Mouse (Mus musculus): ENCODE data around the gene Txn2. TPM values are rescaled to one million over a fixed set of nuclear protein-coding genes. Genes with fewer than 3 reads are reported as not detected.

The Txn2 gene
- polyA plus RNA-seq, 1 experiment from 2014 or later, result 234 TPM

DNA sequence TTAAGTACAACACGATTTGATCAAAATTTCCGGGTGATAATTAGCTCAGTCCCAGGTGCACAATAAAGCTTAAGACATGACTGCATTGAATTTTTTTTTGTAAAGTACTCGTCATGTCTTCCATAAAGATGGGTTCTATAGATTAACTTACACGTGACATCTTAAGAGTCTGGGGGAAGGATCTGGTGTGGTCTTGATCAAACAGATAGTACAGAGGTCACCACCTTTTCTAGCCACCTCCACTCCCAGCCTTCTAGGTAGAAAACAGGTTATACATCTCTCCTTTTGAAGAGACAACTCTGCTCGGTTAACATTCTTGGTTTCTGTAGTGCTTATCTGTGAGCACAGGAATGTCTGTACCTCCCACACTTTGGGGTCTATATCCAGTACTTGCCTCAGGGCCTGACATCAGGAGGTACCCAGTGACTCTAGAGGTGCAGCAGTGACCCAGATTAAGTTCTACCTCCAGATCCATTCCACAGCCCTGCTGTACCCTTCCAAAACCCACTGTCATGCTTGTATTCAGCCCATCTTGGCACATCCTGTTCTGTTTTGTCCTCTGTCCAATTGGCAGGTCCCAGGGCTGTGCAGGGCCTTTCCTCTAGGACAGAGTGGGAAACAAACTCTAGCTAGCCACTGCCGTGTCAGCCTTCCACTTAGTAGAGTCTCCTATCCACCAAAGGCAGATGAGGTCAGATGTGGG, 2.3 kb upstream of the Txn2 start:
- Histone ChIP-seq H3K4me3 (ENCODE audit: low read depth, low read length) (no peak overlapping the region), H3K4me1 (ENCODE audit: control insufficient read depth, insufficient read depth, low read length) (peaks cover 15% of the 10 kb centered on the region), H3K9me3 (ENCODE audit: control insufficient read depth, low read length) (no peaks in the 10 kb centered on the region), H3K4me2 (ENCODE audit: low read depth, low read length) (no peak overlapping the region), H3K9ac (ENCODE audit: low read depth, low read length) (no peak overlapping the region), H3K27me3 (replicated peaks; ENCODE audit: control insufficient read depth, insufficient read depth, low read length) (no peaks in the 10 kb centered on the region), H3K27ac (replicated peaks; ENCODE audit: low read depth, low read length) (no peak overlapping the region), H3K36me3 (ENCODE audit: control insufficient read depth, insufficient read depth, low read length) (peaks cover 10% of the 10 kb centered on the region)
- no peak for ATAC-seq (ENCODE audit: low read depth)
- no peak for DNase-seq (ENCODE audit: low spot score)
- WGBS, result 80% methylated on average over 6 of the region's 6 CpGs

DNA sequence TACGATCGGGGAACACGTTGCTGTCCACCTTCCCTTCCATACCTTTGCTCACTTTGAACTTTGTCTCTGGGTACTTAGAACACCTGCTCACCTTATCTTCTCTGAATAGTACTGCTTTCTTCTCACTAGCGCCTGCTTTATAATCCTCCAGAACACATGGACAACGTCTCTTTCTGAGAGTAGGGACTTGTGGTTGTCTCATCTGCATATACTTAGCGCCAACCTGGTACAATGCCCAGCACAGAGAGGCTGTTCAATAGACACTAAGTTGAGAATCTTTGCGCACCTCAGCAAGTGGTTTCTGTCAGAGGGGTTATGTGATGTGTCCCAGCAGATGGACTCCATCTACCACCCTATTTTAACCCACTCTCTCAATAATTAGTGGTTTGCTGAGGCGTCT, 998 bp upstream of the Txn2 start:
- 54% methylated on average over 8 of the region's 8 CpGs for WGBS
- ATAC-seq (ENCODE audit: low read depth) (no peak), DNase-seq (ENCODE audit: low spot score) (no peak)
- Histone ChIP-seq H3K9ac (ENCODE audit: low read depth, low read length) (peak overlapping the region; percentile 68), H3K4me2 (ENCODE audit: low read depth, low read length) (peak overlapping the region; percentile 79), H3K27ac (replicated peaks; ENCODE audit: low read depth, low read length) (no peak overlapping the region), H3K4me1 (ENCODE audit: control insufficient read depth, insufficient read depth, low read length) (peaks cover 15% of the 10 kb centered on the region), H3K4me3 (ENCODE audit: low read depth, low read length) (peak overlapping the region; percentile 77), H3K9me3 (ENCODE audit: control insufficient read depth, low read length) (no peaks in the 10 kb centered on the region), H3K27me3 (replicated peaks; ENCODE audit: control insufficient read depth, insufficient read depth, low read length) (no peaks in the 10 kb centered on the region), H3K36me3 (ENCODE audit: control insufficient read depth, insufficient read depth, low read length) (peaks cover 17% of the 10 kb centered on the region)

DNA sequence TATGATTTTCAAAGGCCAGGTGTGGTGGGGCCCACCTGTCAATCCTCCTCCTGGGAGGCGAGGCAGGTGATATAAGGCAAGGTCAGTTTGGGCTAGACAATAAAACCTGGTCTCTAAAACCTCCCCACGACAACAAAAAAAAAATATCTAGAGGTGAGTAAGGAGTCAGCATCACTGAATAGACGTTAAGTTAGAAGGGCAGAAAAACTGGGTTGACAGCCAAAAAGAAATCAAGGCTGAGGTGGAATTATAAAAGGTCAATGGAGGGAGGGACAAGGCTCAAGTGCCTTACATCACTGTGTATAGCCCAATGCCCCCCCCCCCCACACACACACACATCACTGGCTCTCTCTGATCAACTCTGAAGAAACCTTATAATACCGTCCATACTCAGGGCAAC, 715 bp downstream of the Txn2 start:
- 25% methylated on average over 4 of the region's 4 CpGs for WGBS
- Histone ChIP-seq H3K36me3 (ENCODE audit: control insufficient read depth, insufficient read depth, low read length) (peaks cover 35% of the 10 kb centered on the region), H3K9me3 (ENCODE audit: control insufficient read depth, low read length) (no peaks in the 10 kb centered on the region), H3K27ac (replicated peaks; ENCODE audit: low read depth, low read length) (peak overlapping the region; percentile 93; the same call in 1 of the 2 replicates), H3K4me2 (ENCODE audit: low read depth, low read length) (peak overlapping the region; percentile 79), H3K9ac (ENCODE audit: low read depth, low read length) (peak overlapping the region; percentile 83), H3K27me3 (replicated peaks; ENCODE audit: control insufficient read depth, insufficient read depth, low read length) (no peaks in the 10 kb centered on the region), H3K4me1 (ENCODE audit: control insufficient read depth, insufficient read depth, low read length) (peaks cover 10% of the 10 kb centered on the region), H3K4me3 (ENCODE audit: low read depth, low read length) (peak overlapping the region; percentile 77)
- DNase-seq (ENCODE audit: low spot score) (no peak), ATAC-seq (ENCODE audit: low read depth) (no peak)

- ATAC-seq (ENCODE audit: low read depth) (no peak), DNase-seq (ENCODE audit: low spot score) (no peak)
- Histone ChIP-seq H3K9me3 (ENCODE audit: control insufficient read depth, low read length) (no peaks in the 10 kb centered on the region), H3K4me3 (ENCODE audit: low read depth, low read length) (no peak overlapping the region), H3K27me3 (replicated peaks; ENCODE audit: control insufficient read depth, insufficient read depth, low read length) (no peaks in the 10 kb centered on the region), H3K27ac (replicated peaks; ENCODE audit: low read depth, low read length) (no peak overlapping the region), H3K9ac (ENCODE audit: low read depth, low read length) (no peak overlapping the region), H3K4me1 (ENCODE audit: control insufficient read depth, insufficient read depth, low read length) (peaks cover 10% of the 10 kb centered on the region), H3K4me2 (ENCODE audit: low read depth, low read length) (no peak overlapping the region), H3K36me3 (ENCODE audit: control insufficient read depth, insufficient read depth, low read length) (peaks cover 46% of the 10 kb centered on the region)
- 93% methylated on average over 5 of the region's 5 CpGs for WGBS
These were observed 1.9 kb downstream of the Txn2 start for GRCm38 (mm10) chr15:77926921-77927320.

- H3K27me3 ChIP-seq (replicated peaks; ENCODE audit: control insufficient read depth, insufficient read depth, low read length), result no peaks in the 10 kb centered on the region
- no peak overlapping the region for H3K27ac ChIP-seq (replicated peaks; ENCODE audit: low read depth, low read length)
- DNase-seq (ENCODE audit: low spot score) (no peak), ATAC-seq (ENCODE audit: low read depth) (no peak)
- H3K9ac ChIP-seq (ENCODE audit: low read depth, low read length), result no peak overlapping the region
- peaks cover 61% of the 10 kb centered on the region for H3K36me3 ChIP-seq (ENCODE audit: control insufficient read depth, insufficient read depth, low read length)
- peaks cover 10% of the 10 kb centered on the region for H3K4me1 ChIP-seq (ENCODE audit: control insufficient read depth, insufficient read depth, low read length)
- WGBS, result 93% methylated on average over 2 of the region's 2 CpGs
- H3K4me3 ChIP-seq (ENCODE audit: low read depth, low read length), result no peak overlapping the region
- no peak overlapping the region for H3K4me2 ChIP-seq (ENCODE audit: low read depth, low read length)
- no peaks in the 10 kb centered on the region for H3K9me3 ChIP-seq (ENCODE audit: control insufficient read depth, low read length)
These were observed 3.6 kb downstream of the Txn2 start for GRCm38 (mm10) chr15:77925195-77925594.

DNA sequence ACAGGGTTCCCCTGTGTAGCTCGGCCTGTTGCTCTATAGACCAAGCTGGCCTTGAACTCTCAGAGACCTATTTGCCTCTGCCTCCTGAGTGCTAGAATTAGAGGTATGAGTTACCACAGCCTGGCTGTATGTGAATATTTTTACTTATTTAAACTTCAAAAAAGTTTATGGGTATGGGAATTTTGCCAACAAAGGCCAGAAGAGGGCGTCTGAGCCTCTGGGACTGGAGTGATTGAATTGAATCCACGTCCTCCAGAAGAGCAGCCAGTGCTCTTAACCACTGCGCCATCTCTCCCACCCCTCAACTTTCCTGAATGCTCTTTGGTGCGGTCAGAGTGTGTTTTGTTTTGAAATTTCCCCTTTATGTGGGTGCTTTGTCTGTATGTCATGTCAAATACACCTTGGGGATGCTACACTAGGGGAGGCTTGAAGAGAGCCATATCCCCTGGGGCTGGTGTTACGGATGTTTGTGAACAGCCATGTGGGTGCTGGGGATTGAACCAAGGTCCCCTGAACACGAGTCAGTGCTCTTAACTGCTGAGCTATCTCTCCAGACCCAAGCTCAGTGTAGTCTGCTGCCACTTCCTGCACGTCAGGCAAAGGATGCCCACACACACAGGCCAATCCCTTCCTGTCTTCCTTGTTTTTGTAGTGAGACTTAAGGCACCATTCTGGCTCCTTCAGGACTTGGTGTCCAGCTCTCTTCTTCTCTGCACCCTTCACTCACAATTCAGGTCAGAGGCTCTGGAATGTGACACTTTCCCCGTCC, 5.4 kb downstream of the Txn2 start:
- DNase-seq (ENCODE audit: low spot score), result no peak
- no peak overlapping the region for H3K27ac ChIP-seq (replicated peaks; ENCODE audit: low read depth, low read length)
- no peaks in the 10 kb centered on the region for H3K27me3 ChIP-seq (replicated peaks; ENCODE audit: control insufficient read depth, insufficient read depth, low read length)
- no peak overlapping the region for H3K4me2 ChIP-seq (ENCODE audit: low read depth, low read length)
- H3K36me3 ChIP-seq (ENCODE audit: control insufficient read depth, insufficient read depth, low read length), result peaks cover 76% of the 10 kb centered on the region
- WGBS, result 69% methylated on average over 9 of the region's 9 CpGs
- no peak overlapping the region for H3K9ac ChIP-seq (ENCODE audit: low read depth, low read length)
- no peak overlapping the region for H3K4me3 ChIP-seq (ENCODE audit: low read depth, low read length)
- H3K9me3 ChIP-seq (ENCODE audit: control insufficient read depth, low read length), result no peaks in the 10 kb centered on the region
- H3K4me1 ChIP-seq (ENCODE audit: control insufficient read depth, insufficient read depth, low read length), result peaks cover 5% of the 10 kb centered on the region; the same call in 1 of the 2 replicates
- no peak for ATAC-seq (ENCODE audit: low read depth)

DNA sequence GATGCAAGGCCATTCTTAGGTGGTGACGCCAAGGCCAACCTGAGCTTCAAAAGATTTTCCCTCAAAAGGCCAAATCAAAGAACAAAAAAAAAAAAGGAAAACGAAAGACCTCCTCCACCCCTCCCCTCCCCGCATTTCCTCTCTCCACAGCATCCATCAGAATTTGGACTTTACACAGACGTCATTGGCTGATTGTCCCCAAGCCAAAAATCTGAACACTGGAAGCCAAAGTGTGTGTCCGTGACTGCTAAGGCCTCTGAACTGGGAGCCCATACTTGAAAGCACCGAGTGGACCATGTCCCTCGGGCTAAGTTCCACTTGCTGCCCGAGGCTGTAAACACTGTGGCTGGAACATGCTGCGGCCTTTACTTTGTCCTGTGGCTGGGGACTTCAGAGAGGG, 6.1 kb downstream of the Txn2 start:
- DNase-seq (ENCODE audit: low spot score) (no peak), ATAC-seq (ENCODE audit: low read depth) (no peak)
- no peak overlapping the region for H3K4me3 ChIP-seq (ENCODE audit: low read depth, low read length)
- H3K36me3 ChIP-seq (ENCODE audit: control insufficient read depth, insufficient read depth, low read length), result peaks cover 80% of the 10 kb centered on the region
- H3K27ac ChIP-seq (replicated peaks; ENCODE audit: low read depth, low read length), result no peak overlapping the region
- no peaks in the 10 kb centered on the region for H3K27me3 ChIP-seq (replicated peaks; ENCODE audit: control insufficient read depth, insufficient read depth, low read length)
- H3K9me3 ChIP-seq (ENCODE audit: control insufficient read depth, low read length), result no peaks in the 10 kb centered on the region
- peaks cover 1% of the 10 kb centered on the region; the same call in 1 of the 2 replicates for H3K4me1 ChIP-seq (ENCODE audit: control insufficient read depth, insufficient read depth, low read length)
- H3K9ac ChIP-seq (ENCODE audit: low read depth, low read length), result no peak overlapping the region
- WGBS, result 80% methylated on average over 9 of the region's 9 CpGs
- H3K4me2 ChIP-seq (ENCODE audit: low read depth, low read length), result no peak overlapping the region

- Histone ChIP-seq H3K4me3 (ENCODE audit: low read depth, low read length) (no peak overlapping the region), H3K36me3 (ENCODE audit: control insufficient read depth, insufficient read depth, low read length) (peaks cover 79% of the 10 kb centered on the region), H3K9ac (ENCODE audit: low read depth, low read length) (no peak overlapping the region), H3K27ac (replicated peaks; ENCODE audit: low read depth, low read length) (no peak overlapping the region), H3K4me1 (ENCODE audit: control insufficient read depth, insufficient read depth, low read length) (no peaks in the 10 kb centered on the region), H3K27me3 (replicated peaks; ENCODE audit: control insufficient read depth, insufficient read depth, low read length) (no peaks in the 10 kb centered on the region), H3K9me3 (ENCODE audit: control insufficient read depth, low read length) (no peaks in the 10 kb centered on the region), H3K4me2 (ENCODE audit: low read depth, low read length) (no peak overlapping the region)
- no peak for DNase-seq (ENCODE audit: low spot score)
- WGBS, result 84% methylated on average over 6 of the region's 6 CpGs
- no peak for ATAC-seq (ENCODE audit: low read depth)
These were observed 7.2 kb downstream of the Txn2 start for GRCm38 (mm10) chr15:77921636-77922035.
